Mouse (Mus musculus) embryo, embryonic 10.5 days (tissue): ENCODE data around the gene Nrarp.

Experiments used
- DNase-seq: peaks from one replicate; pipeline ENCODE4 v3.0.0-alpha.2; 2015; ENCODE audit warnings: low spot score

The Nrarp gene

GRCm38 (mm10) chr2:25174866-25175689, 5.5 kb upstream of the Nrarp start:
- DNase-seq: no peak

- DNase-seq: no peak
These were observed 4.9 kb upstream of the Nrarp start for GRCm38 (mm10) chr2:25175690-25176078.

GRCm38 (mm10) chr2:25176573-25176972, 4.0 kb upstream of the Nrarp start:
- DNase-seq: no peak

- DNase-seq: no peak
These were observed 3.5 kb upstream of the Nrarp start for GRCm38 (mm10) chr2:25177076-25177475.

GRCm38 (mm10) chr2:25177685-25178084, 2.9 kb upstream of the Nrarp start:
- peak; percentile 88 for DNase-seq

GRCm38 (mm10) chr2:25178285-25178972, 2.1 kb upstream of the Nrarp start:
- DNase-seq: no peak

GRCm38 (mm10) chr2:25179566-25180217, 866 bp upstream of the Nrarp start:
- no peak for DNase-seq

GRCm38 (mm10) chr2:25180973-25181890, 674 bp downstream of the Nrarp start:
- DNase-seq: peak; percentile 73

- DNase-seq: peak; percentile 63
These were observed 1.4 kb downstream of the Nrarp start for GRCm38 (mm10) chr2:25181891-25182397.

GRCm38 (mm10) chr2:25182664-25183063, 2.1 kb downstream of the Nrarp start:
- no peak for DNase-seq

GRCm38 (mm10) chr2:25183336-25183735, 2.8 kb downstream of the Nrarp start:
- DNase-seq: no peak

GRCm38 (mm10) chr2:25184496-25184895, 3.9 kb downstream of the Nrarp start:
- no peak for DNase-seq

GRCm38 (mm10) chr2:25185625-25186574, 5.3 kb downstream of the Nrarp start:
- peak; percentile 89 for DNase-seq

GRCm38 (mm10) chr2:25186575-25186930, 6.0 kb downstream of the Nrarp start:
- DNase-seq: no peak

GRCm38 (mm10) chr2:25187841-25188240, 7.3 kb downstream of the Nrarp start:
- no peak for DNase-seq

GRCm38 (mm10) chr2:25193330-25193770, 12.8 kb downstream of the Nrarp start:
- DNase-seq: peak; percentile 92

- no peak for DNase-seq
These were observed 13.4 kb downstream of the Nrarp start for GRCm38 (mm10) chr2:25194006-25194405.

GRCm38 (mm10) chr2:25194486-25195171, 14.1 kb downstream of the Nrarp start:
- DNase-seq: no peak

- no peak for DNase-seq
These were observed 14.9 kb downstream of the Nrarp start for GRCm38 (mm10) chr2:25195211-25196156.
